Mouse (Mus musculus) ES-E14 (cell line): ENCODE data around the gene St6galnac6. TPM values are rescaled to one million over a fixed set of nuclear protein-coding genes. Genes with fewer than 3 reads are reported as not detected.

Experiments
- DNase-seq: peaks from one replicate; pipeline ENCODE4 v3.0.0-alpha.2; 2013; ENCODE audit warnings: low read depth, low spot score
- H3K27ac ChIP-seq: 2 replicates; pipeline ENCODE4 v1.5.1; 2012; ENCODE audit warnings: low read depth, mild to moderate bottlenecking, low read length, moderate library complexity, mixed read lengths; ENCODE audit not compliant: poor library complexity, insufficient read depth, severe bottlenecking
- H3K36me3 ChIP-seq: 2 replicates; pipeline ENCODE4 v1.6.1; 2012; ENCODE audit warnings: mild to moderate bottlenecking, low read length, moderate library complexity, mixed read lengths; ENCODE audit not compliant: control insufficient read depth, poor library complexity, insufficient read depth, severe bottlenecking
- H3K4me1 ChIP-seq, 2 experiments: fragments of 150-350 bp in 1 of 2; sonication (generic) in 1 of 2; 2 replicates each; pipeline ENCODE4 v1.6.1; 2012; ENCODE audit warnings: low read length in 2 of 2, mild to moderate bottlenecking in 1 of 2, mixed read lengths in 1 of 2; ENCODE audit not compliant: control insufficient read depth in 2 of 2, insufficient read depth in 2 of 2, poor library complexity in 1 of 2
- H3K4me3 ChIP-seq, 2 experiments: fragments of 150-350 bp in 1 of 2; sonication (generic) in 1 of 2; 2 replicates each; pipeline ENCODE4 v1.5.1; 2012; ENCODE audit warnings: low read length in 2 of 2, low read depth in 1 of 2, mild to moderate bottlenecking in 1 of 2, mixed read lengths in 1 of 2; ENCODE audit not compliant: insufficient read depth in 1 of 2, poor library complexity in 1 of 2, severe bottlenecking in 1 of 2
- H3K9ac ChIP-seq: 2 replicates; pipeline ENCODE4 v1.6.1; 2012; ENCODE audit warnings: low read depth, mild to moderate bottlenecking, low read length, mixed read lengths; ENCODE audit not compliant: poor library complexity, insufficient read depth, severe bottlenecking
- H3K9me3 ChIP-seq: fragments of 150-350 bp; sonication (generic); 2 replicates; pipeline ENCODE4 v1.6.1; 2012; ENCODE audit warnings: low read depth, mild to moderate bottlenecking, low read length; ENCODE audit not compliant: control insufficient read depth, insufficient read depth
- CHD2 ChIP-seq: IDR thresholded peaks from 2 replicates; pipeline ENCODE4 v1.6.1; 2014; ENCODE audit warnings: mild to moderate bottlenecking, low read depth, low read length, inconsistent platforms
- HCFC1 ChIP-seq: IDR thresholded peaks from 2 replicates; pipeline ENCODE4 v1.6.1; 2012; ENCODE audit warnings: low read length, inconsistent platforms, borderline replicate concordance; ENCODE audit not compliant: insufficient read depth
- MAFK ChIP-seq: IDR thresholded peaks from 2 replicates; pipeline ENCODE4 v1.6.1; 2014; ENCODE audit warnings: mild to moderate bottlenecking, low read depth, low read length, inconsistent platforms; ENCODE audit not compliant: insufficient read depth
- ZC3H11A ChIP-seq: IDR thresholded peaks from 2 replicates; pipeline ENCODE4 v1.6.1; 2012; ENCODE audit warnings: low read depth, mild to moderate bottlenecking, inconsistent platforms, low read length, borderline replicate concordance
- ZNF384 ChIP-seq: IDR thresholded peaks from 2 replicates; pipeline ENCODE4 v1.6.1; 2012; ENCODE audit warnings: low read depth, low read length, inconsistent platforms
- in situ Hi-C, 2 experiments: fragments of 600-800 bp; cut with MboI; formaldehyde crosslinking; loops; one replicate each; pipeline ENCODE4 v1.15.1; 2025; ENCODE audit warnings: low sequenced_read_pairs in 2 of 2, inconsistent platforms in 1 of 2; ENCODE audit not compliant: unreplicated experiment in 2 of 2
- total RNA-seq: library from RNA; depleted of rRNA; stranded (reverse); fragments of 300-350 nt; gene quantifications from 2 replicates; pipeline ENCODE4 v1.2.3, GENCODE M21; 2012

The St6galnac6 gene
- total RNA-seq, 1 experiment = 18.0 TPM

DNA sequence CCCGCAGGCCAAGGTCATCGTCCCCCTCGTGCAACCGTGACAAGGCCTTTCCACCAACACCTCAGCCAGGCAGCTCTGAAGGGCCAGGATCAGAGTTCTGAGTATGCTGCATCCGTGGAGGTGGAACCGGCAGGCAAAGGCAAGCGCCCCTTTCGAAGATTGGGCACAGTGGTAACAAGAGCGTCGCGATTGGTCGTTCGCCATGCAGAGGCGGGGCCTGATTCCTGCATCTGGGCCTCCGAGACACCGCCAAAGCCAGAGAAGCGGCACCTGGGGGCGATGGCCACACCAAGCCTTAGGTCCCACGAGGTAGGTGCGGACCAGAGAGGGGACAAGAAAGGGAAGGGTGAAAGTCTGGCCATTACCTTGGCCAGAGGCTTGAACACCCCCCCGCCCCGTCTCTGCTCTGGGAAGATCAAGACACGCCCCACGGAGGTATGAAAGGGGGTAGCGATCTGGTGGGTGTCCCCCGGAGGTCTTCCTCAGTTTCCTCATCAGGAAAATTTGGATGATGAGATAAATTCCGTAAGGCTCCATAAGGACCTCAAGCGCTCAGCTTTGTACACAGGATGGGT lies 23.8 kb upstream of the St6galnac6 start, which contains the start of gene 9430097D07Rik:
9430097D07Rik (minus strand) TSS at position 99 of the 575 bp plus-strand sequence.
- peaks cover 7% of the 10 kb centered on the region; the same call in 1 of the 2 replicates for H3K36me3 ChIP-seq
- in situ Hi-C loops = no loop called here
- H3K4me1 ChIP-seq = peaks cover 0 to 4% of the 10 kb centered on the region in 2 experiments; a peak in 2 of 4 replicates
- DNase-seq = peak; percentile 67
- peak within 1 kb of the TSS; percentile 44; the same call in 1 of the 2 replicates for H3K9ac ChIP-seq
- no peaks in the 10 kb centered on the region for H3K9me3 ChIP-seq
- TF ChIP-seq ZC3H11A (no peak), CHD2 (no peak), MAFK (no peak), ZNF384 (no peak), HCFC1 (no peak)
- peak within 1 kb of the TSS; percentile 66 to 84 for H3K4me3 ChIP-seq
- no peak within 1 kb of the TSS for H3K27ac ChIP-seq

GRCm38 (mm10) chr2:32576532-32576931 lies 23.0 kb upstream of the St6galnac6 start:
- in situ Hi-C loops = no loop called here
- no peak overlapping the region for H3K27ac ChIP-seq
- no peak overlapping the region for H3K4me3 ChIP-seq
- TF ChIP-seq CHD2 (no peak), HCFC1 (no peak), ZNF384 (no peak), MAFK (no peak), ZC3H11A (no peak)
- H3K9me3 ChIP-seq = no peaks in the 10 kb centered on the region
- no peak overlapping the region for H3K9ac ChIP-seq
- peaks cover 0 to 4% of the 10 kb centered on the region in 2 experiments; a peak in 2 of 4 replicates for H3K4me1 ChIP-seq
- DNase-seq = no peak
- peaks cover 7% of the 10 kb centered on the region; the same call in 1 of the 2 replicates for H3K36me3 ChIP-seq

DNA sequence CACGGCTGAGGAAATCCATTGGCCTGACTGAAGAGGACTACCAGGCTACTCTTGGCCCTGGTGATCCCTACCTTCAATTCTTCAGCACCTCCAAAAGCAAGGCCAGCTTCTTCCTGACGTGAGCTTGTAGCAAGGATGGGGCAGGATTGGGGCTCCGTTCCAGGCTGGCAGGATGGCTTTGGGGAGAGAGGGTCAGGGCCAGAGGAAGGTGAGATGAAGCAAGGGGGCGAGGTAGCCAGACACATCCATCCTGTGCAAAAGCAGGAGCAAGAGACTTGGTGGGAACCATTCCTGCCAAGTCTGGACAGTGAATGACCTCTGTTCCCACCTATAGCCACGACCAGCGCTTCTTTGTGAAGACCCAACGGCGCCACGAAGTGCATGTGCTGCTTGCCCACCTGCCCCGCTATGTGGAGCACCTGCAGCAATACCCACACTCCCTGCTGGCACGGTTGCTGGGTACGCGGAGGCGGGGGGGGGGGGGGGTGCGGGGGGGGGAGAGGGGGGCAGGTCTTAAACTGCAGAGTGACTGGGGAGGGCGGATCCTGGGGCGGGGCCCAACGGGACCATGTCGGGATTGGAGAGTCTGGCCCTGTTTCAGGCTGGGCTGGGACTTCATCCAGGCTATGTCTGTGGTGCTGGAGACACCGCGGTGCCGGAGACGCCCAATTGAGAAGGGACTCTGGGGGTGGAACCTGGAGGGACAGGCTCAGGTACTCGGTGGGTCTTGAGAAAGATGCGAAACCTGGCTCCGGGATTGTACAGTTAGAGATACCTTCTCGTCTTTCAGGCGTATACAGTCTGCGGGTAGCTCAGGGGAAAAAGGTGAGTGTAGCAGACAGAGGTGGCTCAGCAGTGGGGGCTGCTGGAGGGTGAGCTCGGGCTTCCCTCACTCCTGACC lies 21.1 kb upstream of the St6galnac6 start:
- H3K27ac ChIP-seq = no peak overlapping the region
- TF ChIP-seq HCFC1 (no peak), ZNF384 (no peak), MAFK (no peak), CHD2 (no peak), ZC3H11A (no peak)
- H3K4me3 ChIP-seq = no peak overlapping the region
- in situ Hi-C loops = no loop called here
- no peak for DNase-seq
- no peaks in the 10 kb centered on the region for H3K9me3 ChIP-seq
- H3K36me3 ChIP-seq = 0 out of 2 replicates have a peak, but pooled peaks cover 1% of the 10 kb centered on the region
- peaks cover 0 to 6% of the 10 kb centered on the region in 2 experiments; a peak in 1 of 4 replicates for H3K4me1 ChIP-seq
- no peak overlapping the region for H3K9ac ChIP-seq

- no peaks in the 10 kb centered on the region for H3K36me3 ChIP-seq
- no peaks in the 10 kb centered on the region for H3K9me3 ChIP-seq
- H3K4me3 ChIP-seq = peak overlapping the region in 1 of 2 experiments; percentile 35; a peak in 2 of 4 replicates
- no peak overlapping the region for H3K9ac ChIP-seq
- DNase-seq = peak; percentile 60
- in situ Hi-C loops = no loop called here
- H3K4me1 ChIP-seq = peaks cover 2 to 3% of the 10 kb centered on the region in 2 experiments; a peak in 3 of 4 replicates
- TF ChIP-seq ZC3H11A (no peak), MAFK (no peak), CHD2 (peak; percentile 83), HCFC1 (no peak)
- H3K27ac ChIP-seq = no peak overlapping the region
Observed at GRCm38 (mm10) chr2:32581450-32582095, 17.9 kb upstream of the St6galnac6 start.
